Comparison of ENCODE assay signal across 26 mouse cellular contexts in genomic region chr11:60146170-60146569, GRCm38 (mm10). TPM values are rescaled to one million over a fixed set of nuclear protein-coding genes. Genes with fewer than 3 reads are reported as not detected.
DNase-seq lines count a peak whose midpoint lies in the region; ATAC-seq and TF ChIP-seq lines count a peak whose summit lies in the region.
"Had no signal": no experiment of that assay in that cellular context is flagged by ENCODE, and none has a peak within 500 bp of the region (broad histone marks: within the 10 kb centered on the region; RNA-seq: fewer than 3 reads in every experiment).

No protein-coding gene starts in this region.

- TF ChIP-seq POLR2A in heart, adult 2 months (IDR thresholded peaks at IDR 0.05; ENCODE audit: insufficient read depth, low read depth, low read length): no peak

- TF ChIP-seq CTCF in heart, adult 2 months (IDR thresholded peaks at IDR 0.05): no peak
- TF ChIP-seq CTCF in intestine, postnatal 0 days (IDR thresholded peaks at IDR 0.05; ENCODE audit: low read depth): no peak

- peaks cover 95% of the 10 kb centered on the region for H3K4me1 ChIP-seq in heart, embryonic 12.5 days (replicated peaks)
- peaks cover 7% of the 10 kb centered on the region for H3K4me1 ChIP-seq in heart, adult 2 months (ENCODE audit: control insufficient read depth, insufficient read depth, low read length)
- peaks cover 29% of the 10 kb centered on the region for H3K4me1 ChIP-seq in intestine, embryonic 15.5 days (replicated peaks)
- H3K4me1 ChIP-seq in intestine, postnatal 0 days (replicated peaks; ENCODE audit: control insufficient read depth, insufficient read depth, low read length): peaks cover under 1% of the 10 kb centered on the region; the same call in 1 of the 2 replicates
- peaks cover 22% of the 10 kb centered on the region for H3K4me1 ChIP-seq in intestine, embryonic 16.5 days (ENCODE audit: control insufficient read depth, insufficient read depth, low read length)

- peaks cover 51% of the 10 kb centered on the region for H3K36me3 ChIP-seq in heart, embryonic 12.5 days
- H3K36me3 ChIP-seq in heart, adult 2 months (ENCODE audit: control insufficient read depth, insufficient read depth, low read length): no peaks in the 10 kb centered on the region; the same call in 1 of the 2 replicates
- H3K36me3 ChIP-seq in intestine, embryonic 15.5 days: peaks cover 5% of the 10 kb centered on the region; the same call in 1 of the 2 replicates
- H3K36me3 ChIP-seq in intestine, postnatal 0 days (ENCODE audit: control insufficient read depth, insufficient read depth): peaks cover 16% of the 10 kb centered on the region
- no peaks in the 10 kb centered on the region; the same call in 1 of the 2 replicates for H3K36me3 ChIP-seq in intestine, embryonic 16.5 days (ENCODE audit: control insufficient read depth, insufficient read depth, low read length)

- no peak for TF ChIP-seq EP300 in heart, adult 2 months (IDR thresholded peaks at IDR 0.05; ENCODE audit: insufficient read depth, low read depth, low read length)

- no peak overlapping the region for H3K4me3 ChIP-seq in heart, embryonic 12.5 days
- H3K4me3 ChIP-seq in heart, adult 2 months: no peak overlapping the region
- H3K4me3 ChIP-seq in intestine, embryonic 15.5 days (replicated peaks): no peak overlapping the region
- no peak overlapping the region for H3K4me3 ChIP-seq in intestine, postnatal 0 days (ENCODE audit: low read depth, low read length)
- H3K4me3 ChIP-seq in intestine, embryonic 16.5 days (ENCODE audit: low read length): no peak overlapping the region
- H3K4me3 ChIP-seq: embryonic facial prominence, embryonic 13.5 days; forebrain, embryonic 10.5 days; hindbrain, embryonic 12.5 days; lung, embryonic 15.5 days; megakaryocyte, embryonic 14.5 days; midbrain, embryonic 12.5 days; myocyte; neural tube, embryonic 13.5 days had no signal

- H3K9ac ChIP-seq in heart, embryonic 12.5 days: no peak overlapping the region
- H3K9ac ChIP-seq in heart, adult 2 months (ENCODE audit: low read depth, low read length): no peak overlapping the region
- H3K9ac ChIP-seq in intestine, embryonic 15.5 days: no peak overlapping the region
- no peak overlapping the region for H3K9ac ChIP-seq in intestine, postnatal 0 days (ENCODE audit: low read depth, low read length)
- no peak overlapping the region for H3K9ac ChIP-seq in intestine, embryonic 16.5 days (ENCODE audit: low read depth, low read length)
- H3K9ac ChIP-seq: embryonic facial prominence, embryonic 13.5 days; hindbrain, embryonic 12.5 days; liver, embryonic 14.5 days; lung, embryonic 15.5 days; midbrain, embryonic 12.5 days; neural tube, embryonic 13.5 days had no signal

- ATAC-seq in heart, embryonic 12.5 days (ENCODE audit: insufficient number of reproducible peaks, low FRiP score): no peak
- ATAC-seq in intestine, embryonic 15.5 days: 0 out of 2 replicates have a peak, but pooled peaks have one; percentile 15
- ATAC-seq in intestine, postnatal 0 days: no peak
- ATAC-seq in intestine, embryonic 16.5 days: peak; percentile 41; the same call in 1 of the 2 replicates
- ATAC-seq: forebrain, embryonic 16.5 days; hindbrain, postnatal 0 days had no signal

- 84% methylated on average over 4 of the region's 4 CpGs for WGBS in heart, embryonic 12.5 days
- WGBS in heart, adult 2 months: 89% methylated on average over 4 of the region's 4 CpGs
- 72% methylated on average over 4 of the region's 4 CpGs for WGBS in intestine, embryonic 15.5 days
- WGBS in intestine, postnatal 0 days: 48% methylated on average over 4 of the region's 4 CpGs
- WGBS in intestine, embryonic 16.5 days: 74% methylated on average over 4 of the region's 4 CpGs

- no peaks in the 10 kb centered on the region for H3K79me2 ChIP-seq in heart, adult 2 months (replicated peaks; ENCODE audit: control insufficient read depth, insufficient read depth, low read length)

- no peak for DNase-seq in heart, adult 2 months
- peak; percentile 42 for DNase-seq in lung, postnatal 10 days
- DNase-seq in adrenal gland, postnatal 4 days (ENCODE audit: low spot score in 2 of 2): no peak
- DNase-seq in layer of hippocampus, adult 18-20 months (ENCODE audit: low spot score in 2 of 2): no peak
- DNase-seq: adrenal gland, postnatal 14 days; cerebellum, adult 11-12 months; cerebellum, adult 9-11 months; kidney, adult 11 months; kidney, postnatal 14 days; liver; right cerebral cortex, postnatal 14 days had no signal

- H3K4me2 ChIP-seq in heart, embryonic 12.5 days: no peak overlapping the region
- H3K4me2 ChIP-seq in intestine, embryonic 15.5 days (replicated peaks): no peak overlapping the region
- no peak overlapping the region for H3K4me2 ChIP-seq in intestine, postnatal 0 days (replicated peaks; ENCODE audit: low read depth)
- H3K4me2 ChIP-seq in intestine, embryonic 16.5 days (ENCODE audit: low read depth, low read length): no peak overlapping the region
- H3K4me2 ChIP-seq: embryonic facial prominence, embryonic 13.5 days; hindbrain, embryonic 12.5 days; lung, embryonic 15.5 days; midbrain, embryonic 12.5 days; neural tube, embryonic 13.5 days had no signal

- intact Hi-C loops in heart, adult 2 months (cut with DNase I): no loop called here

- peak overlapping the region; percentile 77; the same call in 1 of the 2 replicates for H3K27ac ChIP-seq in heart, embryonic 12.5 days (ENCODE audit: poor library complexity, severe bottlenecking)
- H3K27ac ChIP-seq in heart, adult 2 months: no peak overlapping the region
- no peak overlapping the region for H3K27ac ChIP-seq in intestine, embryonic 15.5 days
- H3K27ac ChIP-seq in intestine, postnatal 0 days (ENCODE audit: low read depth, low read length): no peak overlapping the region
- no peak overlapping the region for H3K27ac ChIP-seq in intestine, embryonic 16.5 days (ENCODE audit: low read length)
- H3K27ac ChIP-seq: embryonic facial prominence, embryonic 13.5 days; forebrain, embryonic 10.5 days; hindbrain, embryonic 12.5 days; hindbrain, postnatal 0 days; liver, embryonic 14.5 days; lung, embryonic 15.5 days; neural tube, embryonic 13.5 days had no signal

- no peaks in the 10 kb centered on the region for H3K9me3 ChIP-seq in heart, embryonic 12.5 days (replicated peaks)
- no peaks in the 10 kb centered on the region for H3K9me3 ChIP-seq in intestine, embryonic 15.5 days
- no peaks in the 10 kb centered on the region for H3K9me3 ChIP-seq in intestine, postnatal 0 days (ENCODE audit: control insufficient read depth)
- H3K9me3 ChIP-seq in intestine, embryonic 16.5 days (ENCODE audit: control insufficient read depth, low read length): no peaks in the 10 kb centered on the region
- H3K9me3 ChIP-seq: embryonic facial prominence, embryonic 13.5 days; forebrain, embryonic 10.5 days; hindbrain, embryonic 12.5 days; lung, embryonic 15.5 days; megakaryocyte, embryonic 14.5 days; midbrain, embryonic 12.5 days; neural tube, embryonic 13.5 days had no signal

- no peaks in the 10 kb centered on the region for H3K27me3 ChIP-seq in heart, embryonic 12.5 days (replicated peaks)
- H3K27me3 ChIP-seq in heart, adult 2 months (ENCODE audit: control insufficient read depth, insufficient read depth, low read length): no peaks in the 10 kb centered on the region
- no peaks in the 10 kb centered on the region for H3K27me3 ChIP-seq in intestine, embryonic 15.5 days (replicated peaks)
- H3K27me3 ChIP-seq in intestine, postnatal 0 days (replicated peaks; ENCODE audit: control insufficient read depth, insufficient read depth, low read length): no peaks in the 10 kb centered on the region
- H3K27me3 ChIP-seq in intestine, embryonic 16.5 days (replicated peaks; ENCODE audit: control insufficient read depth, insufficient read depth, low read length): no peaks in the 10 kb centered on the region
- H3K27me3 ChIP-seq: embryonic facial prominence, embryonic 13.5 days; hindbrain, embryonic 12.5 days; lung, embryonic 15.5 days; megakaryocyte, embryonic 14.5 days; midbrain, embryonic 12.5 days; neural tube, embryonic 13.5 days had no signal

RNA-seq across cellular contexts. Expression of gene Rai1, which starts 41.4 kb away (rescaled TPM):
- 22.2 and 29.9 TPM in 2 replicates for polyA plus RNA-seq in heart, embryonic 12.5 days (2016; fragmentation: Nextera tagmentation; extraction: Ambion mirVana)
- 10 to 100 TPM; 21.8 to 26.5 TPM for total RNA-seq in heart, adult 2 months (2021)
- 15.8 and 20.0 TPM in 2 replicates for polyA plus RNA-seq in heart, adult 2 months (2012; rRNA removed)
- 18.2 and 18.5 TPM in 2 replicates for polyA plus RNA-seq in intestine, embryonic 15.5 days (2015; fragmentation: Nextera tagmentation; extraction: Ambion mirVana)
- polyA plus RNA-seq in intestine, postnatal 0 days (2015; fragmentation: Nextera tagmentation; extraction: Ambion mirVana): 10.1 and 10.6 TPM in 2 replicates
- 12.4 and 12.5 TPM in 2 replicates for polyA plus RNA-seq in intestine, embryonic 16.5 days (2015; fragmentation: Nextera tagmentation; extraction: Ambion mirVana)
- total RNA-seq in adrenal gland, postnatal 4 days (2021): 10 to 100 TPM; 61.4 to 69.8 TPM
- total RNA-seq in layer of hippocampus, adult 18-20 months (2021): 10 to 100 TPM; 76.2 to 80.9 TPM

Comparison
In these comparisons a context has a peak if more than half of its experiments do, and no peak if none do; other contexts are left out.
1. ATAC-seq: peak in intestine, embryonic 15.5 days (single experiment) and intestine, embryonic 16.5 days (single experiment); none in heart, embryonic 12.5 days (single experiment) and intestine, postnatal 0 days (single experiment).